Mouse (Mus musculus) thymus, adult 2 months (tissue): ENCODE data around the gene Scrg1.

Experiments used
- CTCF ChIP-seq: fragments of 200-500 bp; IDR thresholded peaks from 2 replicates; pipeline ENCODE4 v1.5.1; 2012; ENCODE audit warnings: mild to moderate bottlenecking, control low read depth, low read length, moderate library complexity, borderline replicate concordance; ENCODE audit not compliant: control insufficient read depth, poor library complexity, insufficient read depth; ENCODE audit errors: extremely low read depth
- POLR2A ChIP-seq: fragments of 200-500 bp; IDR thresholded peaks from 2 replicates; pipeline ENCODE4 v1.6.1; 2012; ENCODE audit warnings: mild to moderate bottlenecking, low read length, control low read depth, moderate library complexity; ENCODE audit not compliant: control insufficient read depth, poor library complexity, insufficient read depth; ENCODE audit errors: extremely low read depth

GRCm38 (mm10) chr8:57457152-57457551 is 1.4 kb downstream of the Scrg1 start:
- TF ChIP-seq CTCF: no peak
- no peak for TF ChIP-seq POLR2A
